Mouse (Mus musculus) limb, embryonic 14.5 days (tissue): Measurements from ENCODE around the gene Kmt2c. TPM values are rescaled to one million over a fixed set of nuclear protein-coding genes. Genes with fewer than 3 reads are reported as not detected.

Experiments used
- ATAC-seq: fragments of 200-750 bp; cut with Nextera tagmentation; 2 replicates; pipeline ENCODE4 v1.8.0; 2017; ENCODE audit warnings: low read depth, moderate number of reproducible peaks, moderate TSS enrichment; ENCODE audit not compliant: low FRiP score
- DNase-seq: peaks from one replicate; pipeline ENCODE4 v3.0.0-alpha.2; 2015; ENCODE audit warnings: low spot score
- H3K27ac ChIP-seq: fragments of 300-500 bp; sonication (generic); replicated peaks from 2 replicates; pipeline ENCODE4 v1.5.1; 2014; ENCODE audit warnings: low read depth, mild to moderate bottlenecking, low read length, moderate library complexity, mixed read lengths
- H3K27me3 ChIP-seq: fragments of 300-500 bp; sonication (generic); 2 replicates; pipeline ENCODE4 v1.6.1; 2014; ENCODE audit warnings: low read length, mixed read lengths; ENCODE audit not compliant: control insufficient read depth, insufficient read depth
- H3K36me3 ChIP-seq: fragments of 300-500 bp; sonication (generic); 2 replicates; pipeline ENCODE4 v1.6.1; 2014; ENCODE audit warnings: mild to moderate bottlenecking, low read length, moderate library complexity, mixed read lengths; ENCODE audit not compliant: control insufficient read depth, insufficient read depth
- H3K4me1 ChIP-seq: fragments of 300-500 bp; sonication (generic); 2 replicates; pipeline ENCODE4 v1.6.1; 2014; ENCODE audit warnings: antibody characterized with exemption, low read length, mixed read lengths; ENCODE audit not compliant: control insufficient read depth, insufficient read depth
- H3K4me2 ChIP-seq: fragments of 300-500 bp; sonication (generic); replicated peaks from 2 replicates; pipeline ENCODE4 v1.6.1; 2014; ENCODE audit warnings: low read depth, mild to moderate bottlenecking, low read length, moderate library complexity; ENCODE audit not compliant: severe bottlenecking
- H3K4me3 ChIP-seq: fragments of 300-500 bp; sonication (generic); replicated peaks from 2 replicates; pipeline ENCODE4 v1.5.1; 2014; ENCODE audit warnings: low read length
- H3K9ac ChIP-seq: fragments of 300-500 bp; sonication (generic); 2 replicates; pipeline ENCODE4 v1.6.1; 2014; ENCODE audit warnings: mild to moderate bottlenecking, low read depth, low read length, moderate library complexity; ENCODE audit not compliant: severe bottlenecking
- H3K9me3 ChIP-seq: fragments of 300-500 bp; sonication (generic); 2 replicates; pipeline ENCODE4 v1.6.1; 2016; ENCODE audit warnings: low read length; ENCODE audit not compliant: control insufficient read depth
- POLR2A ChIP-seq: fragments of 200-500 bp; IDR thresholded peaks from 2 replicates; pipeline ENCODE4 v1.8.0; 2012; ENCODE audit warnings: inconsistent platforms, mild to moderate bottlenecking, moderate library complexity, borderline replicate concordance; ENCODE audit not compliant: insufficient read depth, insufficient read length; ENCODE audit errors: extremely low read depth
- WGBS: fragments of 180-500 bp; shearing (Covaris S2); extraction: QIAGEN DNeasy Blood & Tissue Kit; methylation state at CpG from one replicate; pipeline ENCODE4 v1.1.7; 2014; 5-methylcytosine and 5-hydroxymethylcytosine counted together
- polyA plus RNA-seq, 2 experiments: library from polyadenylated mRNA; depleted of rRNA in 1 of 2; stranded (reverse) in 1 of 2; unstranded in 1 of 2; fragments of >200 nt; fragmentation: Nextera tagmentation in 1 of 2; extraction: Ambion mirVana in 1 of 2; gene quantifications; 2 replicates each; pipeline versions ENCODE4 v1.2.1 to v1.2.3; 2012 to 2014

Kmt2c gene
- polyA plus RNA-seq, 2 experiments = 19.8 to 26.5 TPM

DNA sequence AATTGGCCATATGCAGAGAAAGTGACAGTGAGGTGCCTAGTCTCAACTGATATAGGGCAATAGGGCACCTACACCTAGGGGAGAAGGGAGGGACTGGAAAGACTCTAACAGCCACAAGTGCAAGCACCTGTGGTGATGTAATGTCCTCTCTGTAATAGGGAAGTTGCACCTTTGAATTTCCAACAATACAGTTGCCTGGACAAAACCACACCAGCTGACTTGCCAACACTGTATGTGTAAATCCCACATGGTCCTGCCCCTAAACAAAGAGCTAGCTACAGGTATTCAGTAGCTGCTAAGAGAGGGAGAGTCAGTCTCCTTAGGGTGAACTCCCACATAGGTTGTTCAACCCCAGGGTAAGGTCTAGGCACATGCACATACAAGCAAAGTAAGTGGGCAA, 41.8 kb upstream of the Kmt2c start:
- Histone ChIP-seq H3K27ac (no peak overlapping the region), H3K9me3 (0 out of 2 replicates have a peak, but pooled peaks cover 3% of the 10 kb centered on the region), H3K4me2 (no peak overlapping the region), H3K9ac (no peak overlapping the region), H3K27me3 (no peaks in the 10 kb centered on the region), H3K4me1 (no peaks in the 10 kb centered on the region), H3K36me3 (no peaks in the 10 kb centered on the region), H3K4me3 (no peak overlapping the region)
- ATAC-seq (no peak), DNase-seq (no peak)
- no peak for TF ChIP-seq POLR2A

DNA sequence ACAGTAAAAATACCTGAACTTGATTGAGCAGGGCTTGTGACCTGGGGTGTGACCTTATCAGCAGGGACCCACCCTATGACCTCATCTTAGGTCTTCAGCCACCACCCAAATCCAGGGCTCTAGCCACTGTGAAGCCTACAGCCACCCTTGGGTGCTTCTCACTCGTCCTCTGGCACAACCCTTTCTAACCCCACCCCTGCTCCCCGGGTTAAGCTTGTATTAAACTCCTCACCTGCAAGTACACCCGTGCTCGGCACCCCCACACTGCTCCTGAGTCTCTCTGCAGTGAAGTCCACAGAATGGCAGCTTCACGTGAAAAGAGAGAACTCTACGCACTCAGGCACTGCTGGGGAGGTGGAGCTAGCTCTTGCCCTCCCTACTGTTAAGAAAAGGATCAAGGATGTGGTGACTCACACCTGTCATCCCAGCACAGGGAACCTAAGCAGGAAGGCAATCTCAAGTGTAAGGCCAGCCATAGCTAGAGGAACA, 38.4 kb upstream of the Kmt2c start:
- H3K27ac ChIP-seq = no peak overlapping the region
- no peak for TF ChIP-seq POLR2A
- no peak for DNase-seq
- no peak for ATAC-seq
- H3K9ac ChIP-seq = no peak overlapping the region
- no peaks in the 10 kb centered on the region for H3K4me1 ChIP-seq
- 0 out of 2 replicates have a peak, but pooled peaks cover 3% of the 10 kb centered on the region for H3K9me3 ChIP-seq
- H3K36me3 ChIP-seq = no peaks in the 10 kb centered on the region
- WGBS = 42% methylated on average over 6 of the region's 6 CpGs
- no peak overlapping the region for H3K4me2 ChIP-seq
- H3K4me3 ChIP-seq = no peak overlapping the region
- no peaks in the 10 kb centered on the region for H3K27me3 ChIP-seq

DNA sequence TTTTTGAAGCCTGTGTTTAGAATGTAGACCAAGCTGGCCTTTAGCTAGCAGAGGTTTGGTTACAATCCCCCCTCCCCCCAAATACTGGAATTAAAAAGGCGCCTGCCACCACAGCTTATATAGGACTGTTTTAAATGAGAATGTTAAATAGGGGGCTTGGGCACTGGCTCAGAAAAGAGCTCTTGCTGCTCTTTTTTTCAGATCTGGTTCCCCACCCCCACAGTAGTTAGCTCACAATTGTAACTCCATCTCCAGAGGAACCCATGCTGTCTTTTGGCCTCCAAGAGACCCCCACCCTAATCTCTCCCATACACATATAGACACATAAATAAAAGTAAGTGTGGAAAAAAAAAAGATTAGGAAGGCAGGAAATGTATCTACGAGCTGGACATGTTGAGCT, 37.9 kb upstream of the Kmt2c start:
- Histone ChIP-seq H3K27ac (no peak overlapping the region), H3K4me1 (no peaks in the 10 kb centered on the region), H3K4me3 (no peak overlapping the region), H3K36me3 (no peaks in the 10 kb centered on the region), H3K4me2 (no peak overlapping the region), H3K9ac (no peak overlapping the region), H3K9me3 (0 out of 2 replicates have a peak, but pooled peaks cover 3% of the 10 kb centered on the region), H3K27me3 (no peaks in the 10 kb centered on the region)
- 69% methylated on average over 2 of the region's 2 CpGs for WGBS
- no peak for ATAC-seq
- TF ChIP-seq POLR2A = no peak
- no peak for DNase-seq

DNA sequence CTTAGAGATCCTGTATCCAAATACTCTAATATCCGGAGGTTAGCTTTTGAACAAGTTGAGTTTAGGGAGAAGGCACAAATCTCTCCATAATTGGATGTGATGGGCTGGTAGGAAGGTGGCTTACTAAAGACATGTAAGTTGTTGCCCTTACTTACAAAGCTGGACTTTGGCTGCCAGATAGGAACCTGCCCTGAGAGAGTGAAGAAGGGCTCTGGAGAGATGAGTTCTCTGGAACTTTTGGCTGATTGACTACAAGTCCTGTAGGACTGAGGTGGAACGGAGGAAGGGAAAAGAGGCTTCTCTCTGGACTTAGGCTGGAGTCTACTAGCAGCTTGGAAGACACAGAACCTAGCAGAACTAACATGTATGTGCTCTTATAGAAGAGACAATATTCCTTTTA, 37.0 kb upstream of the Kmt2c start:
- 78% methylated on average over 2 of the region's 2 CpGs for WGBS
- no peak for TF ChIP-seq POLR2A
- H3K27ac ChIP-seq = no peak overlapping the region
- no peak for DNase-seq
- H3K27me3 ChIP-seq = no peaks in the 10 kb centered on the region
- no peaks in the 10 kb centered on the region for H3K36me3 ChIP-seq
- no peak for ATAC-seq
- H3K4me1 ChIP-seq = no peaks in the 10 kb centered on the region
- no peak overlapping the region for H3K4me3 ChIP-seq
- H3K9me3 ChIP-seq = 0 out of 2 replicates have a peak, but pooled peaks cover 3% of the 10 kb centered on the region
- H3K4me2 ChIP-seq = no peak overlapping the region
- no peak overlapping the region for H3K9ac ChIP-seq

DNA sequence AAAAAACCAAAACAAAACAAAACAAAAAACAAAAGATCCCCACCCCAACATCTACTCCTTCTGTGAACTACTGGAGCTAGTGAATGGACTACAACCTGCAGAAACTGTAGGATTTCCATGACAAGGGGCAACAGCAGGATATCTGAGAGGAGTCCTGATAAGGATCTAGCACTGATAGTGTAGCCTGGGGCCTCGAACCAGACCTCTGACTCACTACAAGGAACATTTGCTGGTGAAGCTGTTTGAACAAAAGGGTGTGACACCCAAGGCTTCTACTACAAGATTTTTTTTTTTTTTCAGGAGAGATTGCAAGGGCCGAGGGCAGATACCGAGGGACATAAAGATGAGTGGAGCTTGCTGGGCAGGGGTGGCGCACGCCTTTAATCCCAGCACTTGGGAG, 34.7 kb upstream of the Kmt2c start:
- Histone ChIP-seq H3K27ac (no peak overlapping the region), H3K27me3 (no peaks in the 10 kb centered on the region), H3K4me3 (no peak overlapping the region), H3K4me1 (0 out of 2 replicates have a peak, but pooled peaks cover 5% of the 10 kb centered on the region), H3K9ac (no peak overlapping the region), H3K9me3 (0 out of 2 replicates have a peak, but pooled peaks cover 3% of the 10 kb centered on the region), H3K4me2 (no peak overlapping the region), H3K36me3 (no peaks in the 10 kb centered on the region)
- no peak for ATAC-seq
- WGBS = 79% methylated on average over 5 of the region's 5 CpGs
- TF ChIP-seq POLR2A = no peak
- no peak for DNase-seq
